Mouse (Mus musculus) ovary, adult 10 weeks (tissue): ENCODE results near the gene Ntsr1. TPM values are rescaled to one million over a fixed set of nuclear protein-coding genes. Genes with fewer than 3 reads are reported as not detected.

Source experiments
- polyA plus RNA-seq: library from polyadenylated mRNA; stranded (reverse); fragments of 350-450 nt; fragmentation: Illumina TruSeq; extraction: RNeasy Lipid Tissue Mini Kit (QIAGEN cat#74804); gene quantifications from one replicate; pipeline ENCODE4 v1.2.3, GENCODE M21; 2014

The Ntsr1 gene
- polyA plus RNA-seq: not detected

DNA sequence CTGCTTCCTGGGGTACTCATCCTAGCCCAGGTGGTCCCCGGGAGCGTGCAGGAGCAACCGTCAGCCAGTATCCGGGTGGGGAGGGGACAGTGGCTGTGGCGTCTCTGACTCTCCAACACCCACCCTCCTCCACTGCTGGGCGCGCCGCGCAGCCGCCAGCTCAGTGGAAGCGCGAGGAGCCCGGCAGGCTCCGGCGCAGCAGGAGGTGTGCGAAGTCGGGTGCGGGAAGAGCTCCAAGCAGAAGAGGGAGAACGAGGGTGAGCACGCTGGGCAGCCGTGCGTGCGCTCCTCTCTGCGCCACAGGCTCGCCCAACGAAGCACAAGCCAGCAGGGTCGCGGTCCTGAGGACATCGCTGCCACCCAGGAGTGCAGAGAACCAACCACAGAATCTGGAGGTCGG is at the start of gene Ntsr1:
Gene Ntsr1, plus strand, starts transcription at position 236 of the 400 bp plus-strand sequence.

DNA sequence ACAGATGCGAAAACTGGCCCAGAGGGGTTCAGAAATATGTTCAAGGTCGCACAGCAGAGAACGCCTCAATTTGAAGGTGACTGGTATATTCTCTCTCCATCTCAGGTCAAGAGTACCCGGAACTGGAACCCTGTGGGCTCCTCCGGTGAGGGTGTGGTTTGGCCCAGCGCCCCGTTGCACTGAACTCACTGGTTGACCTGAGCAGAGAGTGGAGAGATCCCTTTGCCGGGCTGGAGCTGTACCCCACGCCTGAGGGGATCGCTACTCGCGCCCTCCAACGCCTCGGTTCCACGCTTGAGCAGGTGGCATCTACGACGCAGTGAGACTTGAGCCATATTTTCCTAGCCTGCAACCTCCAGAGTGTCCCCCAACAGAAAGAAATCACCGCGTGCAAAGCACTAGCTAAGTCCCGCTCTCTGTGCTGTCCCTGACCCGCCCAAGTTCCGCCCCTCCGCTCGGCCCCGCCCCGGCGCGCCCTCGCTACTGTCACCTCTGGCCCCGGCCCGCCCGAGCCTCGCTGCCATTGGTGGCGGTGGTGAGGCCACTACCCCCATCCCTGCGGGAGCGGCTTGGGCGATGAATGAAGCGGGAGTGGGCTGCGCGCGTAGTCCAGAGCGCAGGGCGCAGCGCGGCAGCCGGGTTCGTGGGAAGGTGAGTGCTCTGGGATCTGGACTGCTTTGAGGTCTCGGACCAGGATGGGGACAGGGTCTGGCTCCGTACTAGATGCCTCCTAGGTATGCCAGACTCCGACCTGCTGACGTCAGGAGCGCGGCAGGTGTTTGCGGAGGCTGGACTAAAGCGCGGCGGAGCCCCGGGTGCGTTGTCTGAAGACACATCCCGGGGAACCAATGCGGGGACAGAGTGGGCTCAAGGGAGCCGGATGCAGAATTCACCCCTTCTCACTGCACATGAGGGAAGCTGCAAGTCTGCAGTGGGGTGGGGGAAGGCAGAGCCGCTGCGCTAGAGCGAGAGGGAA is 43.8 kb upstream of the Ntsr1 start, which contains the start of gene Slco4a1:
Gene Slco4a1, plus strand, starts transcription at position 523 of the 976 bp plus-strand sequence.

GRCm38 (mm10) chr2:180581002-180581401 is 81.2 kb downstream of the Ntsr1 start, which contains the start of gene Mrgbp:
Gene Mrgbp, plus strand, starts transcription at chr2:180581304.

GRCm38 (mm10) chr2:180589123-180589831 is 89.5 kb downstream of the Ntsr1 start, which contains the start of gene Ogfr:
Gene Ogfr, plus strand, starts transcription at chr2:180589245.

Other genes with a start within 250 kb of the Ntsr1 start
- gene Rps21, start 242.6 kb upstream of the Ntsr1 start, polyA plus RNA-seq: 246 TPM
- gene Cables2, start 226.5 kb upstream of the Ntsr1 start, polyA plus RNA-seq: 12.3 TPM
- gene Rbbp8nl, start 210.1 kb upstream of the Ntsr1 start, polyA plus RNA-seq: not detected
- 0.17 TPM for gene Gata5, start 165.3 kb upstream of the Ntsr1 start, polyA plus RNA-seq
- gene Slco4a1, start 43.7 kb upstream of the Ntsr1 start, polyA plus RNA-seq: not detected
- gene Mrgbp, start 81.3 kb downstream of the Ntsr1 start, polyA plus RNA-seq: 20.0 TPM
- gene Ogfr, start 89.3 kb downstream of the Ntsr1 start, polyA plus RNA-seq: 19.6 TPM
- gene Col9a3, start 97.8 kb downstream of the Ntsr1 start, polyA plus RNA-seq: 0.20 TPM
- gene Tcfl5, start 142.7 kb downstream of the Ntsr1 start, polyA plus RNA-seq: 0.71 TPM
- gene Dido1, start 210.0 kb downstream of the Ntsr1 start, polyA plus RNA-seq: 20.8 TPM
- 64.2 TPM for gene Gid8, start 210.1 kb downstream of the Ntsr1 start, polyA plus RNA-seq
- 0.51 TPM for gene Slc17a9, start 225.3 kb downstream of the Ntsr1 start, polyA plus RNA-seq